In genomic region chr14:75237096-75237495, GRCm38 (mm10) we compare ENCODE assay signal across 25 mouse cellular contexts. TPM values are rescaled to one million over a fixed set of nuclear protein-coding genes. Genes with fewer than 3 reads are reported as not detected.
"Had no signal": no experiment of that assay in that cellular context is flagged by ENCODE, and none has a peak within 500 bp of the region (broad histone marks: within the 10 kb centered on the region; RNA-seq: fewer than 3 reads in every experiment).

No protein-coding gene starts in this region.

- H3K4me1 ChIP-seq: limb, embryonic 12.5 days; stomach, embryonic 15.5 days had no signal

- H3K36me3 ChIP-seq: limb, embryonic 12.5 days; liver, embryonic 15.5 days; midbrain, embryonic 15.5 days; neural tube, embryonic 12.5 days; stomach, embryonic 15.5 days had no signal

- H3K4me2 ChIP-seq: limb, embryonic 12.5 days; liver, embryonic 15.5 days; midbrain, embryonic 11.5 days; stomach, embryonic 15.5 days had no signal

- ATAC-seq: intestine, postnatal 0 days; lung, postnatal 0 days had no signal

- H3K4me3 ChIP-seq: limb, embryonic 12.5 days; liver, embryonic 15.5 days; midbrain, embryonic 15.5 days; neural tube, embryonic 12.5 days; stomach, embryonic 15.5 days had no signal

- H3K9me3 ChIP-seq: limb, embryonic 12.5 days; liver, embryonic 15.5 days; megakaryocyte, embryonic 14.5 days; midbrain, embryonic 15.5 days; neural tube, embryonic 12.5 days; stomach, embryonic 15.5 days had no signal

- DNase-seq: kidney, adult 9 months; kidney, postnatal 10 days; layer of hippocampus, adult 9-11 months; layer of hippocampus, postnatal 36 days; liver; lung, adult 2 months; right cerebral cortex, postnatal 14 days; thymus, adult 2 months; thymus, postnatal 25 days had no signal

- H3K27me3 ChIP-seq: limb, embryonic 12.5 days; liver, embryonic 15.5 days; megakaryocyte, embryonic 14.5 days; midbrain, embryonic 15.5 days; neural tube, embryonic 12.5 days; stomach, embryonic 15.5 days had no signal

- H3K27ac ChIP-seq: limb, embryonic 12.5 days; liver, embryonic 15.5 days; macrophage; stomach, embryonic 15.5 days had no signal

- H3K9ac ChIP-seq: limb, embryonic 12.5 days; liver, embryonic 15.5 days; midbrain, embryonic 15.5 days; neural tube, embryonic 12.5 days; stomach, embryonic 15.5 days had no signal

RNA-seq across cellular contexts. Expression of gene Cpb2, which starts 5.0 kb away (rescaled TPM):
- total RNA-seq: layer of hippocampus, postnatal 36 days; left cerebral cortex, adult 8-10 months; left cerebral cortex, postnatal 25 days; monocyte, adult 5-6 weeks had no signal
- polyA plus RNA-seq: large intestine, adult 2 months; limb, embryonic 12.5 days; lung, postnatal 0 days; macrophage; midbrain, embryonic 11.5 days; midbrain, embryonic 15.5 days; spleen, adult 2 months; testis, adult 2 months; thymus, adult 2 months had no signal
